Mouse (Mus musculus) megakaryocyte, embryonic 14.5 days (primary cell): ENCODE measurements around the gene Rsrc1. TPM values are rescaled to one million over a fixed set of nuclear protein-coding genes. Genes with fewer than 3 reads are reported as not detected.

Experiments
- H3K27me3 ChIP-seq: replicated peaks from 2 replicates; pipeline ENCODE3; 2012; ENCODE audit warnings: inconsistent platforms
- H3K36me3 ChIP-seq: replicated peaks from 2 replicates; pipeline ENCODE3; 2012; ENCODE audit warnings: low read length, inconsistent platforms, mixed read lengths
- H3K4me1 ChIP-seq: 2 replicates; pipeline ENCODE4 v1.6.1; 2012; ENCODE audit warnings: inconsistent platforms
- H3K4me3 ChIP-seq: replicated peaks from 2 replicates; pipeline ENCODE3; 2012; ENCODE audit warnings: moderate library complexity, mild to moderate bottlenecking, inconsistent platforms
- H3K9me3 ChIP-seq: 2 replicates; pipeline ENCODE4 v1.6.1; 2012; ENCODE audit warnings: inconsistent platforms
- FLI1 ChIP-seq: IDR thresholded peaks from 2 replicates; pipeline ENCODE4 v1.6.1; 2012; ENCODE audit warnings: low read length, inconsistent platforms, mixed read lengths
- GATA1 ChIP-seq: IDR thresholded peaks from 3 replicates; pipeline ENCODE4 v1.6.1; 2012; ENCODE audit warnings: mixed read lengths, low read length, inconsistent platforms, borderline replicate concordance
- polyA plus RNA-seq: library from polyadenylated mRNA; stranded (reverse); fragments of >175 nt; gene quantifications from 2 replicates; pipeline ENCODE4 v1.2.3, GENCODE M21; 2012; ENCODE audit warnings: low replicate concordance; ENCODE audit not compliant: insufficient read depth

Rsrc1 gene
- polyA plus RNA-seq, 1 experiment = 15.3 TPM

DNA sequence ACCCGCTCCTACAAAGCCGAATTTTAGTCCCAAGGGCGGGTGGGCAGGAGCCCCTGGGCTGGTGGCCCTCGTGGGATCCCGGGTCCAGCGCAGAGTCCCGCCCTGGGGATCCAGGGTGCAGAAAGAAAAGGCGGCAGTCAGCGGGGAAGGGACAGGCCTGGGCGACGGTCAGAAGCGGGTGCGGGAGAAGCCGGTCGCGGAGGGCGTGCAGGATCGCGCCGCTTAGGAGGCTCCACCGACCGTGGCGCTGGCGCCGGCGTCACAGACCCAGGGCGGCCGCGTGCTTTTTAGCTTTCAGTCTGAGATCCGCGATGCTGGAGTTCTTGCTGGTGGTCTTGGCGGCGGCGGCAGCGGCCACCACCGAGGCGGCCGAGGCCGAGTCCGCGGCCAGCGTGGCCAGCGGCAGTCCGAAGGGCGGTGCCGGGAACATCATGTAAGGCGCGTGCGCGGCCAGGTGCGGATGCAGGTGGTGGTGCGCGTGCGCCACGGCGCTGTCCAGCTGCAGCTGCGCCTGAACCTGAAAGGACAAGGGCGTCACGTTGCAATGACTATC lies 7.7 kb upstream of the Rsrc1 start:
- no peaks in the 10 kb centered on the region for H3K36me3 ChIP-seq
- peaks cover 10% of the 10 kb centered on the region for H3K9me3 ChIP-seq
- H3K27me3 ChIP-seq = peaks cover 85% of the 10 kb centered on the region
- TF ChIP-seq GATA1 (no peak), FLI1 (no peak)
- peaks cover 38% of the 10 kb centered on the region for H3K4me1 ChIP-seq
- peak overlapping the region; percentile 92 for H3K4me3 ChIP-seq

DNA sequence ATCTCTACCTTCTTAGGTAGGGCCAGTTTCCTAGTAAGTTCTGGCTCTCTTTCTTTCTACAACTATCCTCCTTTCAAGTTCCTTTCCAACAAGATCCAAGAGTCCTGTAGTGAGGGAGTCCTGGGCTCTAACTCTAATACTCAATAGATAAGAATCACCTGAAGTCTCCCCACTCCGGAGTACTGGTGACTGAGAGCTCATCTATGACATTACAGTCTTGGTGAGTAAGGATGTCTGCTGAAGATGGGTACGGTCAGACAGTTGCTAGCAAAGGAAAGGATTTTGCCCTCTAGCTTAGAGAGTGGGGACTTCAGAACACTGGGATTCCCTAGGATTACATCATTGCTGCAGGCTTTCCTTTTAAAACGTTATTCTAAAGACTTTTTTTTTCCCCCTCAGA lies 6.7 kb upstream of the Rsrc1 start:
- Histone ChIP-seq H3K4me1 (peaks cover 49% of the 10 kb centered on the region), H3K4me3 (no peak overlapping the region), H3K9me3 (peaks cover 16% of the 10 kb centered on the region), H3K36me3 (no peaks in the 10 kb centered on the region), H3K27me3 (peaks cover 94% of the 10 kb centered on the region)
- TF ChIP-seq FLI1 = no peak
- TF ChIP-seq GATA1 = no peak

DNA sequence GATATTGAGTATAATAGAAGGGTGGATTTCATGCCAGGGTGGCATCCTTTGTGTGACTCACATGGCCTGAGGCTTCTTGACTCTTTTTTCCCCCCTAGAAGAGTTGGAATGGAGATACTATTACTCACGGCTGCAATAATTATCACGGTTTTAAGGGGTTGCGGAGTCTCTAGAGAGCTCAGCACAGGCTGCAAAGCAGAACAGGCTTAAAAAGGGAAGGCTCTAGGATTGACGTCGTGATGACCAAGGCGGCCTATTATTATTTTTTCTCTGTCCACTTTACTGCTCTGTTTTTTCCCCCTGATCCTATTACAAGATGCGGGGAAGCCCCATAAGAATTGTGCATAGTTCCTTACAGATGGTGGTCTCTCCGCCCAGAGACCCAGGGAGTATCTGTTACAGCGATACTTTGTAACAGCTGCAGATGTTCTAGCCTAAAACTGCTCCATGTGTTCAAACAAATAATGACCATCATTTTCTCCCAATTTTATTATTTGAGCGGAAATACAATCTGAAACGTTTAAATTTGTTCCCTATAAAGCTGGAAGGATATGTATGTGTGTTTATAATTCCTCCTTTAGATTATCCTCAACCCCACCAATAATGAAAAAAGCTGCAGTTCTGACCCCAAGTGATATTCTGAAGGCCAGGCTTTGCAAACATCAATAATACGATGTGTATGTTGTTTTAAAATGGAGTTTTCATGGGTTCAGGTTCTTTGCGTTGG lies 4.1 kb upstream of the Rsrc1 start:
- Histone ChIP-seq H3K27me3 (peaks cover 95% of the 10 kb centered on the region), H3K4me3 (no peak overlapping the region), H3K9me3 (peaks cover 7% of the 10 kb centered on the region; the same call in 1 of the 2 replicates), H3K4me1 (peaks cover 52% of the 10 kb centered on the region), H3K36me3 (no peaks in the 10 kb centered on the region)
- TF ChIP-seq GATA1 (no peak), FLI1 (no peak)

DNA sequence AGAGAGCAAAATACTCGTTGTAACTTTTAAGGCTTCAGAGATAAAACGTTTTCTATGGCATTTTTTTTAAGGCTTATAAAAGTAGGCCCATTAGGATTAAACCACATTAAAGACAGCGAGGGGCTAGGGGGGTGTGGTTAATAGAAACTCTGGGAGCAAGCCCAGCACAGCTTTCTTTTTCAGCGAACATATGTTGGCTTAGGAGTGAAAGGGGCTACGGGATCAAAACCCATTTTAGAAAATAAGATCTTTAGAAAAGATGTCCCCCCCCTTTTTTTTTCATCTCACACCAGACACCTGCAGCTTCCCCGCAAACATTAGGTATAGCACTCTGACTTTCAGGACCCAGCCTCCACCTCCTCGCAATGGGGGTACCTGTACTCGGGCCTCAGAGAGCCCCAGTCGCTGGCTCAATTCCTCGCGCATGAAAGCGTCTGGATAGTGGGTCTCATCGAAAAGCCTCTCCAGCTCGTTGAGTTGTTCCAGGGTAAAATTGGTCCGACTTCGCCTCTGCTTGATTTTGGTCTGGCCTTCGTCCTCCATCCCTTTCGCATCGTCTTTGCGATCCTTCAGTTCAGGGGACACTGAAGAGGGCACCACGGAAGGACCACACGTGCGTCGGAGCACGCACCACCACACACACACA lies 3.3 kb upstream of the Rsrc1 start:
- H3K4me1 ChIP-seq = peaks cover 54% of the 10 kb centered on the region
- H3K27me3 ChIP-seq = peaks cover 95% of the 10 kb centered on the region
- TF ChIP-seq GATA1 = no peak
- no peak for TF ChIP-seq FLI1
- peak overlapping the region; percentile 64 for H3K4me3 ChIP-seq
- H3K36me3 ChIP-seq = no peaks in the 10 kb centered on the region
- peaks cover 7% of the 10 kb centered on the region; the same call in 1 of the 2 replicates for H3K9me3 ChIP-seq

DNA sequence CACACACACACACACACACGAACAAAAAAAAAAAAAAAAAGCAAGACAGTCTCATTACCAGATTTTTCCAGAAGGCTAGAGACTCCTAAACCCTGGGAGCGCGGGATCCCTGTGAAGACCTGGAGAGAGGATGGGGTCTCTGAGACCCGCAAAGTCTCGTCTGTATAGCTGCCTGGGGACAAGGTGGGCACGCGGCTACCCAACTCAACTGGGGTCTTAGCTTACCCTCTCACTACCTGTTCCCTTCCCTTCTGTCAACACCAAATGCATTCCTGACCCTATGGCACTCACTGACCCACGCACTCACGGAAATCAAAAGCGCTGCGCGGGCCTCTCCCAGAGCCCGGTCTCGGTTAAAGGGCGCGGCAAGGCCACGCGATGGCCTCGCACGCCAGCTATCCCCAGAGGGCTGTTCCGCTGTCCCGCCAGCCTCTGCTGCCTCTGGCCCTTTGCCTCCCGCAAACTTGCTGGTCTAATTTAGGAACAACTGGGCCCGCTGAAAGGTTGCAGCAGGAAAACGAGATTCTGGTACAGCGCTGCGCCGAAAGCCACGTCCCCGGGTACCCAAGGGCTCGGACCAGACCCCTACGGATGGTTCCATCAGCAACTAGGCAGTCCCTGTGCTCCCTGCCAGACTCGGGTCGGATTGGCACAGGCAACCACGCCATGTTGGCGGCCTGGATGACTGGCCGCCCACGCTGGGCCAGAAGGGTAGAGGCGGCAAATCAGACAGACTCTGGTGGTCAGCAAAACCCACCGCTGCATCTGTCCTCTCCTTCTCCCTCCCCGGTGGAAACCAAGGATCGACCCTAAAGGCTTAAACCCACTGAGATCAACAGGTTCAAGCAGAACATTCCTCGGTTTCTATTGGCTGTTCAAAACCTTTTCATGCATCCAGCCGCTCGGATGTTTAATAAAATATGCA lies 2.5 kb upstream of the Rsrc1 start:
- Histone ChIP-seq H3K4me3 (peak overlapping the region; percentile 79), H3K27me3 (peaks cover 94% of the 10 kb centered on the region)
- TF ChIP-seq GATA1 = no peak
- no peak for TF ChIP-seq FLI1

DNA sequence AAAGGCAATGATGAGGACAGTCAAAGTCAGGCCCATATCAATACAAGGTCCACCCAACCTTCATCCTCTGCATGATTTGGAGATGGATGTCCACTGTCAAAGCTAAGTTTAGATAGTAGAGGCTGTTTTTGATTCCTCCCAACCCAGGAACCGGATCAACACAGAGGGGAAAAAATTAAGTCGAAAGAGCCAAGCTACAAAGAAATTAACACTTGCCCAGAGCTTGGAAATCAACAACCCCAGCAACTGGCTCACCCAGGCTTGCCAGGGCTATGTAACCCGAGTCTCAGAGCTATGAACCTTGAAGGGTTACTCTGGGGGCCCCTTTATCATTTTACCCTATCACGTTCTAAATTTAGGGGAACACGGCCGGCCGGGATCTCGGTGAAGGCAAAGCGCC lies 1.7 kb upstream of the Rsrc1 start:
- Histone ChIP-seq H3K36me3 (no peaks in the 10 kb centered on the region), H3K27me3 (peaks cover 91% of the 10 kb centered on the region)

More for the DNA sequence above, 2.5 kb upstream of the Rsrc1 start:
- Histone ChIP-seq H3K9me3 (peaks cover 7% of the 10 kb centered on the region; the same call in 1 of the 2 replicates), H3K4me1 (peaks cover 47% of the 10 kb centered on the region), H3K36me3 (no peaks in the 10 kb centered on the region)

DNA sequence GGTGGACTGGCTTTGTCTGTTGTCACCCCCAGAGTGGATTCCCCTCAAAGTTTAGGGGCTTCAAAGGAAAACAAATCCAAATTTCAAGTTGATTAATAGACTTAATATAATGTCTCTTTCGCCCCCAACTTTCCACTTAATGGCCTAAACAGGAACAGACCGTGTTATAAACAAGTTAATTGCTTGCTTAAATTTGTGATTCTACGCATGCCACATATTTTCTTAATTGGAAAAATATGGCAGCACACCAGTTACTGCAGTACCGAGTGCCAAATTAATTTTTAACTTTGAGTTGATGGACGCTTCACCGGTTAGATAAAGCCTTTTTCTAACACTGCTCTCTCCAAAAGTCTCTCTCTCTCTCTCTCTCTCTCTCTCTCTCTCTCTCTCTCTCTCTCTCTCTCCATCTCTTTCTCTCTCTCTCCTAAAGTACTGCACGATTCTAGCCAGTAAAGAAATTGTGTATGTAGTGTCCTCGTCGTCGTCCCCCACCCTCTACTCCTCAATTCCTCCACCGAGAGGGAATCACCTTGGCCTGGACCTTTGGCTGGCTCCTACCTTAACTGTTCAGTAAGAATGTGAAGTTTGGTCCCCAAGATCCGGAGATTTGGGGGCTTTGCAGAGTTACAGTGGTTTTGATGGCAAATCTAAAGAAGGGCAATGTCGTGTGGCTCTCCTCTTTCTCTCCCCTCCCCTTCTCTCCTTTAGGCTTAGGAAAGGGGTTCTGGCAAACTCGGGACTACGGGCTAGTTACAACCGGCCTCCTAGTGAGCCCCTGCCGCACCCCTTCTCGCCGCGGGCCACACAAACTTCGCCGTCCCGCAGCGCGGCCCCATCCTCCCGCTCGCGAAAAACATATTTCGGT lies 847 bp upstream of the Rsrc1 start:
- no peaks in the 10 kb centered on the region for H3K36me3 ChIP-seq
- TF ChIP-seq GATA1 = no peak
- no peak for TF ChIP-seq FLI1
- peaks cover 7% of the 10 kb centered on the region; the same call in 1 of the 2 replicates for H3K9me3 ChIP-seq
- H3K4me1 ChIP-seq = peaks cover 42% of the 10 kb centered on the region
- H3K27me3 ChIP-seq = peaks cover 83% of the 10 kb centered on the region
- peak overlapping the region; percentile 92 for H3K4me3 ChIP-seq

More for the DNA sequence above, 1.7 kb upstream of the Rsrc1 start:
- Histone ChIP-seq H3K4me1 (peaks cover 42% of the 10 kb centered on the region), H3K4me3 (no peak overlapping the region), H3K9me3 (peaks cover 7% of the 10 kb centered on the region; the same call in 1 of the 2 replicates)
- TF ChIP-seq FLI1 (no peak), GATA1 (no peak)

DNA sequence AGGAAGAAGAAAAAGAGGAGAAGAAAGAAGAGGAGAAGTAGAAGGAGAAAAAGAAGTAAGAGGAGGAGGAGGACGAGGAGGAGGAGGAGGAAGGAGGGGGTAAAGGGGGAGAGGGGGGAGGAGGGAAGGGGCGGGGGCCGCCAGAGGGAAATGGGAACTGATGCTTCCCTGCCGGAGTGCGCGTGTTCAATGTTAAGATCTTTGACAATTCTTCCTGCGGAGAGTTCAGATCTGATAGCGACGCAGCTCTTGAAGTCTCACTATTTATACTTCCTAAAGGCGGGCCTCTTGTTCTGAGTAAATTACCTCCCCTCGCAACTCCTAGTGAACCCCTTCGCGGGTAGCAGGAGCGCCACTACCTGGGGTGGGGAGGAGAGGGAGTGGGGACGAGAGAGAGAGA lies 516 bp downstream of the Rsrc1 start, which contains the start of gene Shox2:
TSS of gene Shox2 (minus strand) at position 66 of the 400 bp plus-strand sequence.
- H3K9me3 ChIP-seq = peaks cover 7% of the 10 kb centered on the region; the same call in 1 of the 2 replicates
- peaks cover 50% of the 10 kb centered on the region for H3K4me1 ChIP-seq
- H3K27me3 ChIP-seq = peaks cover 73% of the 10 kb centered on the region
- H3K36me3 ChIP-seq = no peaks in the 10 kb centered on the region
- TF ChIP-seq FLI1 = no peak
- no peak for TF ChIP-seq GATA1
- H3K4me3 ChIP-seq = peak within 1 kb of the TSS; percentile 92
